Mouse (Mus musculus) layer of hippocampus, adult 2 months (tissue): ENCODE data around the gene 1700019N19Rik. TPM values are rescaled to one million over a fixed set of nuclear protein-coding genes. Genes with fewer than 3 reads are reported as not detected.

Source experiments
- DNase-seq, 2 experiments: peaks; one replicate each; pipeline ENCODE4 v3.0.0; 2022; ENCODE audit warnings: low spot score in 2 of 2
- H3K27ac ChIP-seq: fragments of 200-600 bp; 2 replicates; pipeline ENCODE4 v1.8.1; 2022
- H3K4me3 ChIP-seq: fragments of 200-600 bp; 2 replicates; pipeline ENCODE4 v1.8.1; 2022; ENCODE audit warnings: mild to moderate bottlenecking
- CTCF ChIP-seq: fragments of 200-600 bp; conservative IDR thresholded peaks from 2 replicates; pipeline ENCODE4 v1.8.1; 2022; ENCODE audit warnings: antibody characterized with exemption, mild to moderate bottlenecking, moderate library complexity
- total RNA-seq, 2 experiments: library from RNA; stranded (reverse); gene quantifications; 2 replicates each; pipeline ENCODE4 v1.2.3; 2021

1700019N19Rik gene
- total RNA-seq, 2 experiments from 2014 or later = 0.37 TPM; not detected in 1

- H3K27ac ChIP-seq = peak overlapping the region; percentile 82
- TF ChIP-seq CTCF = no peak
These were observed 29.0 kb upstream of the 1700019N19Rik start for GRCm38 (mm10) chr19:58823301-58823700.

DNA sequence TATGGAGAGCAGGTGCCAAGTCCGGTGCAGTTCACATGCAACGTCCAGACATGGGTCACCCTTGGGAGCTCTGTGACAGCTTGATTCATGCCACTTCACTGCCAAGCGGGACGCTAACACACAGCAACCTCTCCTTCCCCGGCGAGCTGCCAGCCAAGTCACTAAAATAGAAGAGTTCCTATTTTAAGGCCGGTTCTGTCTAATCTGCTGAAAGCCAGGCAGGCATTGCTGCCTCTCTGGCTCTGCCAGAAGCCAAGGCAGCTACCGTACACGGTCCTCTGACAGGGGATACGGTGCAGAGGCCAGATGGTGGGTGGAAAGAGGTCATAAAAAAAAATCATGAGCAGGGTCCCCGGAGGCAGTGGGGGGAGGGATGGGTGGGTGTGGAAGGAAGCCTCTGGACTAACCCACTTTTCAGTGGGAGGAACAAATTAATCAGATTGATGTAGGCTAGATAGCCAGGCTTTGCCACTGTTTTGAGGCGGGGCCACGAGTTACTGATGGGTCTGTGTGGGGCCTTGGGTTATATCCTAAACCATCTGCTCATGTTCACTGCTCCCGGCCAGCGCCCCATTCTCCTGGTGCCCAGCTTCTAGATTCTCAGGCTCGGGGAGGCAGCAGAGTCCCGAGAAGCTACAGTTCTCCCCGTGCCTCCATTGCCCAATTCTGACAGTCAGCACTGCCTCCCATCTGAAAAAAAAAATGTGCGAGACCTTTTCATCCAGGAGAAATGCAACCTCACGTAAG lies 28.4 kb upstream of the 1700019N19Rik start:
- TF ChIP-seq CTCF = no peak
- DNase-seq = peak; percentile 62 to 73
- Histone ChIP-seq H3K27ac (peak overlapping the region; percentile 82), H3K4me3 (no peak overlapping the region)

More at GRCm38 (mm10) chr19:58823301-58823700, 29.0 kb upstream of the 1700019N19Rik start:
- DNase-seq = no peak
- no peak overlapping the region for H3K4me3 ChIP-seq

- no peak for DNase-seq
- peak overlapping the region; percentile 77 for H3K27ac ChIP-seq
- no peak for TF ChIP-seq CTCF
- no peak overlapping the region for H3K4me3 ChIP-seq
These were observed 24.5 kb upstream of the 1700019N19Rik start for GRCm38 (mm10) chr19:58818571-58819415.

DNA sequence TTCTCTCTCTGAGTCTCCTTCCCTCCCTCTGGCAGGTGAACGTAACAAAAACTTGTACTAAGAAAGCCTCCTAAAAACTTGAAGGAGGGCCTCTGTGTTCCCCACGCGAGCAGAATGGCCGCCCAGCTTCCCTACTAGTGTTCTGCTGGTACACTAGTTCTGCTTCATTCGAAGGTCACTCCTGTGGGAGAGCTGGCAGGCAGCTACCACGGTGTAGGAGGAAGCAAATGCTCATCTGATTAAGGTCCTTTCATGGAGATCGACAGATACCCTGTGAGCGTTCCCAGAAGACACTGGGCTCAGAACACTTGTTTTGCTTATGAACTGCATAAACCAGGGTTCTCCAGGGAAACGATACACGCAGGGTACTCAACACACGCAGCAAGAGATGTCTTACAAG lies 23.1 kb upstream of the 1700019N19Rik start:
- no peak for TF ChIP-seq CTCF
- DNase-seq = no peak
- H3K4me3 ChIP-seq = no peak overlapping the region
- peak overlapping the region; percentile 77 for H3K27ac ChIP-seq

DNA sequence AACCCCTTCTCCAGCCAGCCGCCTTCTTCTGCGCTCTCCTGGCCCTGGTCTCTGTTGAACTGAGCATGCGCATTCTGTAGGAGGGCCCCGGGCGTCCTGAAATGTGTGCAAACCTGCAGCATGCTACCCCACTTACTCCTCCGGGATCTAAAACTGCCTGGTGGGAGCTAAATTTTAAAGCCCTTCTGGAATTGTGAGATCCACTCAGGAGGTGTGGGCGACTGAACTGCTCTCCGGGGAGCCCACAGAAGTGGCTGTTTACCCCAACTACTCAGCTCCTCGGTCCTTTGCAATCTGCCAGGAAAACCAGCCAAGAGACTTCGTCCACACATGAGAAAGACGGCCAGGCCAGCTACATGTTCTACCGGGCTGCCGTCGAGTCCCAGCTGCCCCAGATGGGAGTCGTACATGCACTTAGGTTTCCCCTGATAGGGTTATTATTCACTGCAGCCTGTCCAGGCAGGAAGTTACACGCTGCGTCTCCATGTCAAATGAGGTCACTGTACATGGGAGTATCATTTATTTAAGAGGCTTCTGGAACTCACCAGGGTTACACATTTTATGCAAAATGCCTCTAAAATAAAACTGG lies 22.3 kb upstream of the 1700019N19Rik start:
- Histone ChIP-seq H3K27ac (peak overlapping the region; percentile 77), H3K4me3 (no peak overlapping the region)
- TF ChIP-seq CTCF = no peak
- DNase-seq = peak; percentile 67 to 78

DNA sequence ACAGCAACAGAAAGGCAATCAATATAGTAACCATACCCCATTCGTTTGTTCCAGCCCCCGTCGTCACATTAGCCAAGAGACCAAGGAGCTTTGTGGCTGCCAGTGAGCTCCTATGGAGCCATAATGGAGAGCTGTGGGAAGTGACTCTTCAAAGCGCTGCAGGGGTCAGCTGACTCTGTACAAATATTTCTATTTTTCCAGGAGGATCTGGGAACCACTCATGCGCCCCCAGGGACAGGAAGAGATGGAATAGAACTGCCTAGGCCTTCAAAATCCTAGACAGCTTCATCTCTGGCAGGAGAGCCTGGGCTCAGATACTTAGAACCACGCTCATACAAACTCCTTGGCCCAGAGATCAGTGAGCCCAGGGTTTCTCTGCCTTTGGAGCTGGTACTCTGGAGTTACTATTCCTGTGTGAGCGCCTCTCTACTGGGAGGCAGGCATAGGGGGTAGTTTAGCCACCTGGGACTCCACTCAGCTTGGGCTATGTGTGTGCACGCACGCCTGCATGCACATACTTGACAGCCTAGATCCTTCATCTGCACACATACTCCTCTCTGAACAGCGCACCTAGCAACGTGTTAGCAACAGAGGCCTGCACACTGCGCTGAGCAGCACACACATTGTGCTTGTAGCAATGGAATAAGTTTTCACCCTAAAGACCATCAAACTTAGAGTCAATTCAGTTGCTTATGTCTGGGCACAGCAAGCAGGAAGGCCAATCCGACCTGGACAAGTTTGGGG lies 21.1 kb upstream of the 1700019N19Rik start:
- TF ChIP-seq CTCF = no peak
- Histone ChIP-seq H3K27ac (peak overlapping the region; percentile 77), H3K4me3 (no peak overlapping the region)
- DNase-seq = no peak

GRCm38 (mm10) chr19:58810536-58810935 lies 16.3 kb upstream of the 1700019N19Rik start:
- peak in 1 of 2 experiments; percentile 54 for DNase-seq
- TF ChIP-seq CTCF = no peak
- Histone ChIP-seq H3K27ac (peak overlapping the region; percentile 83), H3K4me3 (no peak overlapping the region)

- no peak for TF ChIP-seq CTCF
- no peak for DNase-seq
- Histone ChIP-seq H3K27ac (peak overlapping the region; percentile 83; the same call in 1 of the 2 replicates), H3K4me3 (no peak overlapping the region)
These were observed 14.6 kb upstream of the 1700019N19Rik start for GRCm38 (mm10) chr19:58808864-58809263.

- peak; percentile 94 for TF ChIP-seq CTCF
- H3K27ac ChIP-seq = peak overlapping the region; percentile 83
- peak; percentile 55 to 78 for DNase-seq
- no peak overlapping the region for H3K4me3 ChIP-seq
These were observed 12.1 kb upstream of the 1700019N19Rik start for GRCm38 (mm10) chr19:58806364-58806763.

DNA sequence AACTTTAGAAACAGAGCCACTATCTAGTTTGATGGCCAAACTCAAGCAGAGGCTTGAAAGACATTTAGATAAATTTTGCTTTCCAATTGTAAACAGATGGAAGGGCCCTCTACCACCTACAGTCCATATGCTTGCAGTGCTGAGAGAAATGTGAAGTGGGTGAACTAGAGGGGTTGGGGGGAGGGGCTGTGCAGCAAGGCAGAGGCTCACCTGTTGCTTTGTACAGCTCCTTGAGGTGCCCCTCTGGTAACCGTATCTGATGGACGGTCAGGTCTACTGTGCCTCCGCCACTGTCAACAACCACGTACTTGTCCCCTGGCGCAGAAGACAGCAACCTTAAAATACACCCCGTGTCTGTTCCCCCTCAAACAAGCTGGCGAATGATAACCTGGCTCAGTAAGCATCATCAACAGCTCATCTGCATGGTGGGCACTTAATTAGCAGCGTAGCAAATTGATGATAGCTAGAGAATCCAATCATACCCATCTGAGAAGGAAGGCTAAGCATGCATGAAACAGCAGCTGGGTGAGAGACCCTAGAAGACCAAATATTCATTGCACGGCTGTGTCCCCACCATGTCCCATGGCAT lies 11.0 kb upstream of the 1700019N19Rik start:
- H3K4me3 ChIP-seq = no peak overlapping the region
- peak; percentile 67 to 75 for DNase-seq
- H3K27ac ChIP-seq = peak overlapping the region; percentile 83
- TF ChIP-seq CTCF = no peak

DNA sequence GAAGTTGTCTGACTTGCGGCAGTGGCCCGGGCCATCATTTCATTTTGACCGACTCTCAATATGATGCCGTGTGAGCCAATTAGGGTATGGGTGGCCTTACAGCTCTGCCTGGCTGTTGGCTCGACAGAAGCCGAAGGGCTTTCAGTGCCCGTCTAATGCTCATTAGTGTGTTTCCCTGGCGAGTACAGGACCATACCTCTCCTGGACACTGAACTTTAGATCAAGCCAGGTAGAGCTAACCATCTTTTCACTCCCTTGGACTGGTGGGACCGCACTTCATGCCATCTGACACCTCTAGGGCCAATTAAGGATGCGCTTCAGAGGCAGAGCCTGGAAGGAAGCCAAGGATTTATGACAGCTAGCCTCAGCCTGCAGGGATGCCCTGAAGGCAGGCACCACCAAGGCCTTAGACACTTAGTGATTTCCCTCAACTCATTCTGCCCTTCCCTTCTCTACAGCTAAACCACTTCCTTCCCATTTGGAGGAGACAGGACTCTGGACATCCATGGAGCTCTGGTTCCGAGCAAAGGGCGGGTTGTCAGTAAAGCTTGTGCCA lies 931 bp upstream of the 1700019N19Rik start:
- no peak for DNase-seq
- H3K27ac ChIP-seq = no peak overlapping the region
- H3K4me3 ChIP-seq = no peak overlapping the region
- TF ChIP-seq CTCF = no peak

DNA sequence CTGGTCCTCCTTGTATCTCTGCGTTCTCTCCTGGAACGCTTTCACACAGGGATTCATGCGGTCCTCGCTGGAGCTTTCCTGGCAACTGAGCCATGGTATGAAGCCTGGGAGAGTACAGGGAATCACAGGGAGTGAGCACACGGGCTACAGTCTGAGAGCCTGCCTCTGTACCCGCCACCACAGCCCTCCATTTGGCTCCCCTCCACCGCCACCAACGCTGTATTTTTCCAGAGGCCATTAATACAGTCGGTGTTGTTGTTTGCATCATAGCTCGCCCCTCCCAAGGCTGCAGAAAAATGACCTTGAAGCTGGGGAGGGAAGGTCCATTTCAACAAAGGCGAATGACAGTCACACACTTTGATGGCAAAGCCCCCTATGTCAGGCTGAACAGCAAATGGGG lies 5.1 kb downstream of the 1700019N19Rik start:
- Histone ChIP-seq H3K27ac (peak overlapping the region; percentile 82), H3K4me3 (no peak overlapping the region)
- no peak for DNase-seq
- no peak for TF ChIP-seq CTCF
